Mouse (Mus musculus): ENCODE measurements around the gene Swt1. TPM values are rescaled to one million over a fixed set of nuclear protein-coding genes. Genes with fewer than 3 reads are reported as not detected.
"Not testable (repeated sequence)": the region's sequence is repeated elsewhere in the genome, so short reads cannot be mapped to it uniquely, and the experiment has no call there.

Gene Swt1
- total RNA-seq (2021): 10 to 100 TPM; 16.5 to 26.8 TPM
- long read RNA-seq, experiment 1, partial matches to known transcripts: 9 of 12 reads
- long read RNA-seq, experiment 1, other reads (novel, unspliced or antisense): 0 of 12 reads
- long read RNA-seq, experiment 2, partial matches to known transcripts: 0 of 3 reads
- long read RNA-seq, experiment 2, other reads (novel, unspliced or antisense): 1 of 3 reads

DNA sequence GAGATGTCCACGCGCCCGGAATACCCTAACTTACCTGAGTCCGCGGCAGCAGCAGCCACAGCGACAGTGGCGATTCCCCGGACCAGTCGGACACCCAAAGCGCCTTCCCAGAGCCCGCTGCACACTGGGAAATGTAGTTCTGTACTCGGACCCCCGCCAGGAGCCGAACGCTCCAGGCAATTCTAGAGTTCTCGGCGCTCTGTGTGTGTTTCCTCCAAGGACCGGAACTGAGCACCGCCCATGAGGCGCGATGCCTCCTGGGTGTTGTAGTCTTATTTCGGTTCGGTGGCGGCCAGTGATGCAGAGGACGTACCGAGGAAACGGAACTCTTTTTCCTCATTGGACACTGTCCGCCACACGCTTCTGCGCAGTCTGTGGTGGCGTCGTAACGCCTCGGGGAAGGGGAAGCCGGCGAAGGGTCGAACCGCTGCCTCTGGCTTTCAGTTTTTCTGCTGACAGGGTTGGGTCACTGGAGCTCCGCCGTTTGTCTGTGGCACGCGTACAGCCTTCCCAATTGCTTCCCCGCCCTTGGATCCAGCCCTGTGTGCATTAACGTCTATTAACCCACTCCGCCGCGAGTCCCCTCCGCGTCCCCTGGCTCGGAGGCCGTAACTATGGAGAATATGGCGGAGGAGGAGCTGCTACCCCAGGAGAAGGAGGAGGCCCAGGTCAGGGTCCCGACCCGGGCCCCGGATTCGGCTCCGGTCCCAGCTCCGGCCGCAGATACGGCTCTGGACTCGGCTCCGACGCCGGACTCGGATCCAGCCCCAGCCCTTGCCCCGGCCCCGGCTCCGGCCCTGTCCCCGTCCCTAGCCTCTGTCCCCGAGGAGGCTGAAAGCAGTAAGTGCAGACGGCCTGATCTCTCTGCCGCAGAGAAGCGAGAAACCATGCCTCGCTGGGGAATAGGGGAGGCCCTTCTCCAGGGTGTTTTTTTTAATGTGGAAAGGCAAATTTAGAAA is at the start of gene Swt1, which contains the start of gene Trmt1l:
TSS of gene Swt1 (minus strand) at position 193 of the 959 bp plus-strand sequence.
TSS of gene Trmt1l (plus strand) at position 280 of the 959 bp plus-strand sequence.
- peak; percentile 97 for DNase-seq

DNA sequence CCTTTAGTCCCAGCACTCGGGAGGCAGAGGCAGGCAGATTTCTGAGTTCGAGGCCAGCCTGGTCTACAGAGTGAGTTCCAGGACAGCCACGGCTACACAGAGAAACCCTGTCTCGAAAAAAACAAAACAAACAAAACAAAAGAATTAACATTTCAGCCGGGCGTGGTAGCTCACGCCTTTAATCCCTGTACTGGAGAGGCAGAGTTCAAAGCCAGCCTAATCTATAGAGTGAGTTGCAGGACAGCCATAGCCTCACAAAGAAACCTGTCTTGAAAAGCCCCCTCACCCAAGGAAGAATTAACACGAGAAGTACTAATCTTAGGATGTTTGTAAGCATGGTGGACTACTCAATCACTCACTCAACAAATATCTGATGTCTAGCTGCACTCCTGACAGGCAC is 44.1 kb upstream of the Swt1 start:
- not testable (repeated sequence) for DNase-seq

DNA sequence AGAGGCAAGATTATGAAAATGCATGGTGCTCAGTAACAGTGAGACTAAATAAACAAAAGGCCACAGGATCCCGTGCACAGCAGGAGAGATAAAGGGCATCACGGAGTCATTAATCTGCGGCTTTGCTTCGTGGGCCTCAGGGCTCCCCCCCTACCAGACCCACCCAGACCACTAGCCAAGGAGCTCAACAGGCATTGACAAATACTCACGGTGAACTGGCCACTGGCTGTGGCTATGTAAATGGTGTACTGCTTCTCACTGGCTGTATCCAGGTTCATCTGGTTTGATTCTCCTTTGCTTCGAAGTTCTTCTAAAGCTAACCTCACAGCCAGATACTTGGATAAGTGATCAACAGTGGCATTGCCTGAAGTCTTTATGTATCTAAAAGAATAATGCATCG is 43.2 kb upstream of the Swt1 start:
- DNase-seq: no peak

DNA sequence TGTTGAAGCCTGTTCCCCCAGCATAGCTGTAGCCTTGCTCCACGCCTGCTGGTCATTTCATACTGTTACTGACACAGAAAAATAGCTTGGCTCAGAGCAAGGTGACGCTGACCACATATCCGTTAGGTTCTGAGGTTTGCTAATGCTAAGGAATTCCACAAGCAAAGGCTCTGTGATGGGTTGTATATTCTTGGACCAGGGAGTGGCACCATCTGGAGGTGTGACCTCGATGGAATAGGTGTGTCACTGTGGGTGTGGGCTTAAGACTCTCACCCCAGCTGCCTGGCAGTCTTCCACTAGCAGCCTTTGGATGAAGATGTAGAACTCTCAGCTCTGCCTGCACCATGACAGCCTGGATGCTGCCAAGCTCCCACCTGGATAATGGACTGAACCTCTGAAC is 38.3 kb upstream of the Swt1 start:
- DNase-seq: no peak

DNA sequence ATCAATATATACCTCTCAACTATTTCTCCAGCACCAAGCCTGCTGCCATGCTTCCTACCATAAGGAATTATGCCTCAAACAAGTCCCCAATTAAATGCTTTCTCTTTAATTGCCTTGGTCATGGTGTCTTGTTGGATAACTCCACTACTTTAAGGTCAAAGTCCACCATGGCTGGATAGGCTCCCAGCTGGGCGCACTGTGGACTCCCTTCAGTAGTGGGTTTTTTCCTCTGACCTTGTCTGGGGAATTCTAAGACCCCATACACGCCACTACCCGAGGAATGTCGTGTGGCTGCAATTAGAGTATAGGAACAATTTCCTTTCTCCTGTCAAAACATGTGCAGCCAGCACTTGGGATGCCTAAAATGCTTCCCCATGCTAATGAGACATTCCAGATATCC is 36.7 kb upstream of the Swt1 start:
- no peak for DNase-seq

DNA sequence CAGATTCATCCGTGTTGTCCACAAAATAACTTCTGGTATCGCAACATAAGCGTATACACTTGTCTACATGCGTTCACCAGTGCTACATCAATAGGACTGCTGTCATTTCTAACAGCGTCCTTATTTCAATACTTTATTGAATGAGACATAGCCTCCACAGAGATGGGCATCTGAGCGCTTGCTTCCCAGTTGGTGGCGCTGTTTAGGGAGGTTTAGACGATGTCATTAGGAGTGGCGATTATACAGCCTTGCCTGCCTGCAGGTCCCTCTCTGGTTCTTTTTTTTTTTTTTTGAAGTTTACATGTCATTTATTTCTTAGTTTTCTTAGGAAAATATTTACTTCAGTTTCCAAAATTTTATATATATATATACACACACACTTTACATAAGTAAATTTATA is 33.0 kb upstream of the Swt1 start:
- DNase-seq: peak; percentile 10 to 24

DNA sequence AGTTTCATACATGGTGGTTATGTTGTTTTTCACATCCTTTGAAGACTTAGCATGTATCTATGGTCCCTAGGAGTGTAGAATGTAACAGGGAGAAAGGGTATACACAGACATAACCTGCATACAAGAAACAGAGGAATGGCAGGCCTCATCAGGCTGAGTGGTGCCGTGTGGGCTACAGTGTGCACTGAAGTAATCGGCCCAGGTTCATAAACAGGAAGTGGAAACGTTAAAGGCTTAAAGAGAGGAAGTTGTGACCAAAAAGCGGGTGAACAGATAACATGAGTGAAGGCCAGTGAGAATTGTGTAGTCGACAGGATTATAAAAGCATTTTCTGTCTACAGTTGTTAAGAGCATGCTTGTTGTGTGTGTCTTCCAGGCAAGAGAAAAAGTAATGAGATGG is 28.8 kb upstream of the Swt1 start:
- no peak for DNase-seq

DNA sequence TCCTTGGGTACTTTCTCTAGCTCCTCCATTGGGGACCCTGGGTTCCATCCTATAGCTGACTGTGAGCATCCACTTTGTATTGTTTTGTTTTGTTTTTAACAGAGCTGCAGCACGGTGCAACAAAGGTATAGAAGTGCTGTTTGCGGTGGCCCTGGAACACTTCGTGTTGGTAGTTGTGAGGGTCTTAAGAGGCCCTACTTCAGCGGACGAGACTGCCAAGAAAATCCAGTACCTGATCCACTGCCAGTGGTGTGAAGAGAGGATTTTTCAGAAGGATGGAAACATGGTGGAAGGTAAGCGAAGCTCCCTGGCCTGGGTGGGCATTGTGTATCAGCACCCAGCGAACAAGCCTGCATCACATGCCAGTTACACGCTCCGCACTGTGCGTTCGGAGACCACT is 23.7 kb upstream of the Swt1 start:
- no peak for DNase-seq

DNA sequence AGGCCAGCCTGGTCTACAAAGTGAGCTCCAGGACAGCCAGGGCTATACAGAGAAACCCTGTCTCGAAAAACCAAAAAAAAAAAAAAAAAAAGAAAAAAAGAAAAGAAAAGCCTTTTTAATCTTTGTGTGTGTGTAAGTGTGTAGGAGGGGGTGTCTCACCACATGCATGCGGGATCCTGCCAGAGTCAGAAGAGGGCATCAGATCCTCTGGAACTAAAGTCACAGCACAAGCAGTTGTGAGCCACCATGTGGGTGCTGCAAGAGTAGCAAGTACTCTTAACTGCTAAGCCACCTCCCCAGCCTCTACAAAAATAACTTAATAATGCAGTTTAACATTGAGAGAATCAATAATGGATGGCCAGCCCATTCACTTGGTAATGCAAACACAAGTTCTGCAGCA is 22.6 kb upstream of the Swt1 start:
- DNase-seq: no peak

DNA sequence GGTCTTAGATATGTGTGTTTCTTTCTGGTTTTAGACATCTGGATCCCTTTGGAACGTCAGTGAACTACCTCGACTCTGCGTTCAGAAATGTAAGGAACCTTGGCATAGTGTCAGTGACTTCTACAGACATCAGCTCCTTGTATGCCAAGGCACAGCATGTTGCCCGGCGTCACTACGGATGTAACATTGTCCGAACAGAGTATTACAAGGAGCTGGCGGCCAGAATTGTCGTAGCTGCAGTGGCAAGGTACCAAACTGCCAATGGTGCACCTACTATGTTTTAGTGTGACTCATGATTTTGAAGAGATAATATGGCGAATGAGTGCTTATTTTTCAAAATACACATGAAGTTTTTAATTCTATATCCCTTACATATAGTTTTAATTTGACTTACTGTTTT is 21.6 kb upstream of the Swt1 start:
- no peak for DNase-seq

DNA sequence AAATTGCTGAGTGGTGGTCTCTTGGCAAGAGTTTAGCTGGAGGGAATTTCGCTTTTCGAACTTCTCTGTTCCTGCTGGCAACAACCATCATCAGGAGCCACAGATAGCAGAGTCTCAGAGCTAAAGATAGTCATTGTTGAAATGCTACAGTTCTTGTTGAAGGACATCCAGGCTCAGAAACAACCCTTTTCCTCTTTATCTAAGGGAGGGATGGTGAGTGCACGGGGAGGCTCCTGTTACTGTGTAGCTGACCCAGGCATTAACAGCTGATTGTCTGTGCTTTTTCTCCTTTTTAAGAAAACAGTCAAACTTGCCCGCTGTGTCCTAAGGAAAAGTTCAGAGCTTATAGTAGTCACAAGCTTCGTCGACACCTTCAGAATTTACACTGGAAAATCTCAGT is 7.2 kb upstream of the Swt1 start:
- no peak for DNase-seq

DNA sequence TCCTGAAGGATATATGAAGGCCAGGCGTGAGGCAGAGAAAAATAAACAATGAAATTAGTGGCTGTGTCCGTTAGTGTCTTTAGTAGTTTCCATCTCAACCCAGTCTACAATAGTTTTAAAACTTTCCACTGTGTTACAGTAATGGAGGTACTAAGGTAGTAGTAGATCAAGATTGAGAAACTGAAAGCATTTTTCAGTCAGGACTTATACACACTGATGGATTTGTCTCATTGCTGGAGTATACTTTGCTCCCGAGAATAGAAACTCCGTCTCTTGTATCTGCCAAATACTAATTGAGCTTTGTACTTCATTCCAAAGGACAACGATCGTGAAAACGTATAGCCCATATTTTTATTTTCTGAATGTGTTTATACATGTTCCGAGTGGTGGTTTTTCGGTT is 1.1 kb upstream of the Swt1 start:
- no peak for DNase-seq

DNA sequence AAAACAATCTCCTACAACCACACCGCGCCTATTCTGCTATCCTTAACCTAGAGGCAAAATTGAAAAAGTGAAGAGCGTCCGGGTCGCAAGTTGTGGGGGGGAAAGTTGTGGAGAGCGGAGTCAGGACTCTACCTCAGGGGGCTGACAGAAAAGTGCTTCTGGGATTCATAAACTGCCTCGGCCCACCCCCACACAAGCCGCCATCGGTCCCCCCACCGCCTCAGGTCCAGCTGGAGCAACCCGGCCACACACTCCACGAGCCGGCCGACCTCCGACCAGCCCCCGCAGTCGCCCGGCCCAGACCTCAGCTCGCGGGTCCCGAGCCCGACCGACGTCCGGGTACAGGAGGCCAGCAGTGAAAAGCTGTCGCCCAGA is 380 bp downstream of the Swt1 start:
- DNase-seq: no peak

DNA sequence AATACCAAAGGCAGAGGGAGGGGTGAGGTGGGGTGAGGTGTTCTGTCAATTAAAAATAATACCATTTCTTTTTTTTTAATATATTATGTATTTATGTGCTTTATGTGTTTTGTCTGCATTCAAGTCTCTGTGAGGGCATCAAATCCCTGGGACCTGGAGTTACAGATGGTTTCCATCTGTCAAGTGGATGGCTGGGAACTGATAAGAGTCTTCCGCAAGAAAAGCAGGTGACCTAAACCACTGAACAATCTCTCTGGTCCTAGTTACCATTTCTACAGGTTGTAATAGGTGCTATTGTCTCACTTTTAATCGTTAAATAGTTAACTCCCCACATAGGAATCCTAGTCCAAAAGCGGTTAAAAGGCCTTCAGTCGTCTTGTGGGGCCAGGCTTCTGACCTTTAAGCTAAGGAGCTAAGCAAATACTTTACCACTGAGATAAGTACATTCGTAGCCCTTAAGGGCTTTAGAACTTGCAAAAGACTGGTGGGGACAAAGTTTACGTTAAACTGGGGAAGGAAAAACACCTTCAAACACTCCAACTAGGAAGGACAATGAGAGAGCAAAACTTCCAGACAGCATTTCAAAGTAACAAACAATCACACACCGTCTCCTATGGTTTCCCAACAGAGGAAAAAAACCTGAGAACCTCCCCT is 1.2 kb downstream of the Swt1 start:
- DNase-seq: no peak

DNA sequence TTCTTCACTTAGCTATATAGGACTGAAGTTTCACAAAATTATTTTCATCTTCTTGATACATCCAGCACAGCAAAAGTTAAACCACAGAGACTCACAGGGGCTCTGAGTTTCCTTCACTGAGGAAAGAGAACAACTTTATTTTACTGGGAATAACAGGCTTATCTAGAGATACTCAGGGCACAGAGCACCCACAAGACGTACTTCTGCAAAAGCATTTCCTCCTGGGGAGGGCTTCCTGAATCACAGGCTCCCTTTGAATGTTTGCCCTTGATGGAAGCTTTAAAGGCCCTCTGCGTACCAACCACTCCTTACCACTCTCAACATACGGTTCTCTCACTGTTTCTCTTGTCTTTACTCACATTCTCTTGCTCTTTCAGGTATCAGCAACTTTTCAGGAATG is 6.1 kb downstream of the Swt1 start:
- no peak for DNase-seq

DNA sequence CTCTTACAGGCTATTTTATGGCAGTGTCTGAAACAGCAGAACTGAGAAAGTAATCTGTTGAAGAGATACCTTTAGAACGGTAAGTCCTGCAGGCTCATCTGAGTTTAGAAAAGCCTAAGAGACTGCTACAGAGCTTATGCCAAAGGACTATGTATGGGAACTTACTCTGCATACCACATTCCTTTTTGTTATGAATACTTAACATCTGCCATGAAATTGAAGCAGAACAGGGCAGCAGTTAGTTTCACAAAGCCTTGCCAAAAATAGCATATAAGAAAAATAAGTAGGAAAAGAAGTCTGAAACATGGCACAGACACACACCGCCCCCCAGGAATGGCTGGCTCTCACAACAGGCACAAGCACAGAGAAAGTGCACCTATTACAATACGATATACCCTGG is 18.4 kb downstream of the Swt1 start:
- DNase-seq: no peak

DNA sequence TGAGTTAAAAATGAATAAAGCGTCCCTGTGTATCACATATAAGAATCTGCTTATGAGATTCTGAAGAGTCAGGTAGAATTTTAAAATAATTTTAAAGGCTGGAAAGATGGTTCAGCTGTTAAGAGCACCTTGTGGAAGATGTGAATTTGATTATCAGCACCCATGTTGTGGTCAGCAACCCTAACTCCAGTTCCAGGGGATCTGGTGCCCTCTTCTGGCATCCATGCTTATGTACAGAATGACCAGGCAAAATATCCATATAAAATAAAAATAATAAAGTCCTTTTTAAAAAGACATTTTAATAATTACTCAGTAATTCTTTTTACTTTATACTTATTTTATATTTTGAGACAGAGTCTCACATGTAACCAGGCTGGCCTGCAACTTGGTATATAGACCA is 38.2 kb downstream of the Swt1 start:
- peak; percentile 16 to 53 for DNase-seq

DNA sequence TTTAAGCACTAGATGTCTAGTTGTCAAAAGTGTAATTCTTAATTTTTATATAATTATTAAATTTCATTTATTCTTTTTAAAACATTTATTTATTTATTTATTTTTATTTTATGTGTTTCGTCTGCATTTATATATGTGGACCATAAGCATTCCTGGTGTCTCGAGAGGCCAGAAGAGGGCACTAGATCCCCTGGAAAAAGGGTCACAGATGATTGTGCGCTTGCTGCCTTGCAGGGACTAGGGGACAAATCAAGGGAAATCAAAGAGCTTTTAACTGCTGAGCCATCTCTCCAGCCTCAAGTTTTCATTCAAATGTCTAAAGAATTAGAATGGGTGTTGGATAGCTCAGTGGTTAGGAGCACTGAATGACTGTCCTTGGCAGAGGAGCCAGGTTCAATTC is 50.9 kb downstream of the Swt1 start:
- DNase-seq: no peak

DNA sequence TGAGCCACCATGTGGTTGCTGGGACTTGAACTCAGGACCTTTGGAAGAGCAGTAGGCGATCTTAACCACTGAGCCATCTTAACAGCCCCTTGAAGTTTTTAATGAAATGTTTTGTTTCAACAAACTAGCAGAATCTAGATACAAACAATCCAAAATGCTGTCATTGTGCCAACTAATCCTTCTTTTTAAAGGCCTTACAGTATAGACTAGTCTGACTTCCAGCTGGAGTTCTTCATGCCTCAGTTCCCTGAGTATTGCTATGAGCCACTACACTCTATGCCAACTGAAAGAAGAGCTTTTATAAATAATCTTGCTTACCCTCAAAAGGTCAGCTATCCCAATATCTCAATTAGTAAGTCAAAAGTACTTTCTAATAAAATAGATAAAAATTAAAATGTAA is 55.4 kb downstream of the Swt1 start:
- no peak for DNase-seq

DNA sequence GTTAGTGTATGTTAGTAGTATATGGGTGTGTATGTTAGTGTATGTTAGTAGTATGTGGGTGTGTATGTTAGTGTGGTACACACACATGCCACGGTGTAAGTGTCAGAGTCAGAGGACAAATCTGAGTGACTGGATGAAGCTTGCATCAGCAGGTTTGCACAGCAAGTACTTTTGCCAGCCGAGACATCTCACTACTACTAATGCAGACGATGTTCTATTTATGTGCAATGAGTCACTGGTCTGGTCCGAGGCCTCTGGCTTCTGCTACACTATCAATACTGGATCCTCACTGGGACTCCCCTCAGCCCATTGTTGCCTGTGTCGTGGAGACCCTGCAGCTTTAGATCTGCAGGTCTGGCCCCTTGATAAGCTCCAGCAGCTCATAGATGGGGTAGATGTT is 56.7 kb downstream of the Swt1 start:
- no peak for DNase-seq

DNA sequence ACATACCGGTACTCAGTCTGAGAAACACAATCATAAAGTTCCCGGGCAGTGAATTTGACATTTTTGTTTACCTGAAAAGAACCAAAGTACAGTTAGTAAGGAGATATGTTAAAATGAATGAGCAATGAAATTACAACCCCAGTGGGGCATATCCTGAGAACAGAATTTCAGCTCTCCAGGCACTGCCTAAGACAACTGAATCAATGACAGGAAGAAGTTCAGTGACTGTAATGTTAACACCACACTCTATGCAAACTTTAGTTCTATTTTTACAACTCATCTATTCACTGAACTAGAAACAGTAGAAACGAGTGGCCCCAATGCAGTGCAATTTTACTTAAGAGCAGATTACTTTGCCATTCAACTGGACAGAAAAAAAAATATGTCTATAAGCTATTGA is 57.7 kb downstream of the Swt1 start:
- DNase-seq: no peak

DNA sequence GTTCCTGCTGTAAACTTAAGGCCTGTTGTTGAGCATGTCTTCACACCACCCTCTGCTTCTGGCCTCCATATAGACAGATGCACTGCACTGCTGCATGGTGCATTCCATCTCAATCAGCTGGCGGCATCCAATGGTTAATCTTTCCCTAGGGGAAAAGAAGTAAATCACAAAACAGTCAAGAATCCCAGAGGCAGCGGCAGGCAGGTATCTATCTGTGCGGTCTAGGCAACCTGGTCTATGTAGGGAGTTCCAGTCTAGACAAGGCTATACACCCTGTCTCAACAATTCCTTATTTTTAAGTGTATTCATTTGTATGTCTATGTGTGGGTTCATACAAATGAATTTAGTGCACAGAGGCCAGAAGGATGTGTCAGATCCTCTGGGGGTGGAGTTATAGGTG is 59.8 kb downstream of the Swt1 start:
- no peak for DNase-seq

DNA sequence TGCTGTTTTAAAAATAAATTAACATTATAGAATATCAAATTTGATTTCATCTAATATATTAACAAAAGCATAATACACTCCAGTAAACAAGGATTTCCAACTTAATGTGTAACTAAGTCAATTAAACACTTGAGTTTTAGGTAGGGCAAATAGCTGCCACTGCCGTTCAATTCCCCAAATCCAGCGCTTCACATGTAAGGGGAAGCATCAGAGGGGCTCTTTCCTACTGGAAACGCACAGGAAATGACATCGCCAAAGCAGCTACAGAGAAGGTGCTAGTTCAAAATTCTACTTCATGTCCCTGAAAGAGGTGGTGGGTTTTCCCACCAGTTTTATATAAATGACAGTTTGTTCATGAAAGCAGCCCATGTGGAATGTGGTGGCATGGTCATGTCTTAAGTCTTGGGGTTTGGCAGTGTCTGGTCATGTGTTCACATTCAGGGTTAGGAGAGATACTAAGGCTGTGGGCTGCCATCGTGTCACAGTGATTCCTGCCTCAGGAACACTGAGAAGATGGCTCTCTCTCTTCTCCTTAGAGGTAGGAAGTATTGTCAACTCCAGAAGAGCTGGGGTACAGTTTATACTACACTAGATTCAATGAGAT is 60.4 kb downstream of the Swt1 start:
- no peak for DNase-seq

Measured in adrenal gland, postnatal 36 days (tissue).